Mouse (Mus musculus) G1E (cell line): ENCODE data around the gene Gabarapl2.
A peak's percentile ranks its signal among the peaks of the same experiment; 100 is the strongest.

Experiments
- CTCF ChIP-seq: IDR thresholded peaks from 2 replicates; pipeline ENCODE4 v1.5.1; 2012; ENCODE audit warnings: low read depth, low read length, inconsistent platforms, mixed read lengths
- GATA2 ChIP-seq: IDR thresholded peaks from 2 replicates; pipeline ENCODE4 v1.6.1; 2012; ENCODE audit warnings: low read depth, low read length, inconsistent platforms, borderline replicate concordance
- TAL1 ChIP-seq: conservative IDR thresholded peaks from 2 replicates; pipeline ENCODE4 v1.6.1; 2012; ENCODE audit warnings: low read depth, low read length, inconsistent platforms, mixed read lengths

- TF ChIP-seq CTCF (peak; percentile 44; the same call in 1 of the 2 replicates), TAL1 (no peak), GATA2 (no peak)
Measured at GRCm38 (mm10) chr8:111923383-111923804, 17.1 kb upstream of the Gabarapl2 start.
